Mouse (Mus musculus): ENCODE measurements around the gene Spcs3.

DNA sequence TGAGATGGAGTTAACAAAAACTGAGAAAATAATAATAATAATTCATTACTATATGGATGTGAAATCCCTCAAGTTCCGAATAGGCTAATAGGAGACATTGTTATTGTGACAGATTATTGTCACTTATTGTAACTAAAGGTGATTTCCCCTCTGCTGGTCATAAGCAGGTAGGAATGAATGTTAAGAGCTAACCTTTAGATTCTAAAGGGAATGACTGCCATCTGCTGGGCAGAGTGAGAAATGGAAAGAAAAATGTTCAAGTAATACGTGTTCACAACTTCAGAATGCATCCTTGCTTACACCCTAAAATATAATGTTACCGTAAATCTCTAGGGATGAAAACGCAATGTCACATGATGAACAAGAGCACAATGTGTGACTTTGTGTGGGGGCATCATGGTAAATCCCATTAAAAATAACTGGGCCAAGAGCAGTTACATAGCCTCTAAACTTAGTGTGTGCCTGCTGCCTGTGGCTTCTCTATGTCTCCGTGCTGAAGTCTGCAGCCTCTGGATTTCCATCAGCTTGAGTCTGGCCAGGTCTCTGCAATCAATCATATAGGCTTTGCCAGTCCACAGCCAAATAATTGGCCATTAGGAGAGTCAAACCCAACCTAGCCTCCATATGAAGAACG lies 38.6 kb downstream of the Spcs3 start:
- no peak for TF ChIP-seq CTCF (IDR thresholded peaks at IDR 0.05; ENCODE audit: low read depth, low read length)
- TF ChIP-seq POLR2A (IDR thresholded peaks at IDR 0.05; ENCODE audit: borderline replicate concordance, low read depth, low read length): no peak
